Mouse (Mus musculus): Measurements from ENCODE around the gene Nxpe5. TPM values are rescaled to one million over a fixed set of nuclear protein-coding genes. Genes with fewer than 3 reads are reported as not detected.

The Nxpe5 gene
- total and polyA plus RNA-seq, 3 experiments, result 0.10 to 1.2 (median 0.98) TPM

DNA sequence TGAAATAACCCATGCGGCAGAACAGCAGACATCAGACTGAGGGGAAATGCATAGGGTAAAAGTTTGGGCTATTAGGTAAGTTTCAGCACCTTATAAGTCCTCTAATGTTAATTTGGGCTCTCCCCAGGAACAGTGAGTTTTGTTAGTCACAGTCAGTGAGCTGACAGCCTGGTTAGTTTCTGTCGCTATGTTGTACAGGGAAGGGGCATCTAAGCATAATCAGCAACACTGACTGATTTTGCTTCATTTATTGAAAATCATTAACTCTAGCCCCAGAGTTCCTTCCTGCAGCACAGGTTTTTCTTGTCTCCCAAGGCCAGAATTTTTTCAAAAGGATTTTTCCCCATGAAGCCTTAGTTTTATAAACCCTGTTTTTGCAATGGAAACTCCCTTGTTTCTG lies 8.1 kb downstream of the Nxpe5 start:
- Histone ChIP-seq H3K4me1 (ENCODE audit: control insufficient read depth, insufficient read depth, low read length) (no peaks in the 10 kb centered on the region), H3K27ac (no peak overlapping the region), H3K36me3 (ENCODE audit: control insufficient read depth, insufficient read depth, low read length) (no peaks in the 10 kb centered on the region), H3K9ac (ENCODE audit: low read depth, low read length) (no peak overlapping the region), H3K27me3 (ENCODE audit: control insufficient read depth, insufficient read depth, low read length) (no peaks in the 10 kb centered on the region), H3K4me3 (no peak overlapping the region), H3K79me2 (replicated peaks; ENCODE audit: control insufficient read depth, insufficient read depth, low read length) (no peaks in the 10 kb centered on the region)
- no peak for DNase-seq
- intact Hi-C loops (cut with DNase I), result no loop called here
- 85% methylated on average over 2 of the region's 2 CpGs for WGBS
- no peak for TF ChIP-seq EP300 (IDR thresholded peaks at IDR 0.05; ENCODE audit: insufficient read depth, low read depth, low read length)

- H3K36me3 ChIP-seq (ENCODE audit: control insufficient read depth, insufficient read depth, low read length), result no peaks in the 10 kb centered on the region
- H3K4me3 ChIP-seq, result no peak overlapping the region
- no peak overlapping the region for H3K27ac ChIP-seq
- H3K27me3 ChIP-seq (ENCODE audit: control insufficient read depth, insufficient read depth, low read length), result no peaks in the 10 kb centered on the region
- H3K4me1 ChIP-seq (ENCODE audit: control insufficient read depth, insufficient read depth, low read length), result no peaks in the 10 kb centered on the region
- no peak for DNase-seq
- TF ChIP-seq POLR2A (IDR thresholded peaks at IDR 0.05; ENCODE audit: insufficient read depth, low read depth, low read length) (no peak), CTCF (IDR thresholded peaks at IDR 0.05) (no peak), EP300 (IDR thresholded peaks at IDR 0.05; ENCODE audit: insufficient read depth, low read depth, low read length) (no peak)
- intact Hi-C loops (cut with DNase I), result no loop called here
- H3K9ac ChIP-seq (ENCODE audit: low read depth, low read length), result no peak overlapping the region
- H3K79me2 ChIP-seq (replicated peaks; ENCODE audit: control insufficient read depth, insufficient read depth, low read length), result no peaks in the 10 kb centered on the region
Observed at GRCm38 (mm10) chr5:138234224-138234623, 8.5 kb downstream of the Nxpe5 start.

DNA sequence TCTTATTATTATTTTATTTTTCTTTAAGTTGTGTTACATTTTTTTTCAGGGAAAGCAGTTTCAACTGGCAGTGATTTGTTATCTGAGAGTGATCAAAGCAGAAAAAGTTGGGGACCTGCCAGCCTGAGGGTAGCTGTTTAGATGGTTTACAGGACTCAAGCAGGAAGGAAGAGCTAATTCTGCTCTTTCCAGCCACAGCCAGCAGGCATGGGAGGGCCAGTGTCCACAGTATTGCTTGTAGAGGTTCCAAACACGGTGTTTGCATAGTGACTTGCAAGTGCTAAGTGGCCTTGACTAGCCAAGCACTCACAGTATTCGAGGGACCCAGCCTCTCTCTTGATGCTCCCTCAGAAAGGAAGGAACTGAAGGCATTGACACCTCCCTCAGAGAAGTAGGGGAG lies 15.8 kb downstream of the Nxpe5 start:
- DNase-seq, result no peak
- TF ChIP-seq CTCF (IDR thresholded peaks at IDR 0.05) (no peak), POLR2A (IDR thresholded peaks at IDR 0.05; ENCODE audit: insufficient read depth, low read depth, low read length) (no peak)

GRCm38 (mm10) chr5:138251144-138251543 lies 25.4 kb downstream of the Nxpe5 start:
- peaks cover under 1% of the 10 kb centered on the region; the same call in 1 of the 2 replicates for H3K4me1 ChIP-seq (ENCODE audit: control insufficient read depth, insufficient read depth, low read length)
- 82% methylated on average over 12 of the region's 12 CpGs for WGBS
- H3K79me2 ChIP-seq (replicated peaks; ENCODE audit: control insufficient read depth, insufficient read depth, low read length), result no peaks in the 10 kb centered on the region
- no peaks in the 10 kb centered on the region for H3K36me3 ChIP-seq (ENCODE audit: control insufficient read depth, insufficient read depth, low read length)
- no peak overlapping the region for H3K4me3 ChIP-seq
- no peak overlapping the region for H3K9ac ChIP-seq (ENCODE audit: low read depth, low read length)
- no peak for TF ChIP-seq CTCF (IDR thresholded peaks at IDR 0.05)
- DNase-seq, result no peak
- no peaks in the 10 kb centered on the region for H3K27me3 ChIP-seq (ENCODE audit: control insufficient read depth, insufficient read depth, low read length)
- H3K27ac ChIP-seq, result no peak overlapping the region
- intact Hi-C loops (cut with DNase I), result no loop called here

More for the DNA sequence above, 15.8 kb downstream of the Nxpe5 start:
- WGBS, result 22% methylated on average over 2 of the region's 2 CpGs
- intact Hi-C loops (cut with DNase I), result no loop called here
- Histone ChIP-seq H3K79me2 (replicated peaks; ENCODE audit: control insufficient read depth, insufficient read depth, low read length) (no peaks in the 10 kb centered on the region), H3K4me3 (no peak overlapping the region), H3K9ac (ENCODE audit: low read depth, low read length) (no peak overlapping the region), H3K36me3 (ENCODE audit: control insufficient read depth, insufficient read depth, low read length) (no peaks in the 10 kb centered on the region), H3K27me3 (ENCODE audit: control insufficient read depth, insufficient read depth, low read length) (no peaks in the 10 kb centered on the region), H3K27ac (no peak overlapping the region), H3K4me1 (ENCODE audit: control insufficient read depth, insufficient read depth, low read length) (no peaks in the 10 kb centered on the region)

DNA sequence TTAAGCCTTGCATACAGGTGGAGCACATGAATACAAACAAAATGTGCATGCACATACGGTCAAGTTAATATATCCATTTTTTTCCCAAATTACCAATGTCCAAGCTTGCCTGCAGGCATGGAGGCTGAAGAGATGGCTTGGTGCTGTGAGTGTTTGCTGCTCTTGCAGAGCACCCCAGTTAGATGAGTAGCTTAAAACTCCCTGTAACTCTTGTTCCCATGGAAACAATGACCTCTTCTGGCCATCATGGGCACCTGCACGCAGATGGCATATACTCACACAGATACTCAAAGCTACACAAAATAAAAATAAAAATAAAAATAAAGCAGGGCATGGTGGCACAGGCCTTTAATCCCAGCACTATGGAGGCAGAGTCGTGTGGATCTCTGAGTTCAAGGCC lies 27.4 kb downstream of the Nxpe5 start:
- WGBS, result 89% methylated on average over 3 of the region's 3 CpGs
- no peak for TF ChIP-seq EP300 (IDR thresholded peaks at IDR 0.05; ENCODE audit: insufficient read depth, low read depth, low read length)
- no peak for TF ChIP-seq CTCF (IDR thresholded peaks at IDR 0.05)
- TF ChIP-seq POLR2A (IDR thresholded peaks at IDR 0.05; ENCODE audit: insufficient read depth, low read depth, low read length), result no peak
- intact Hi-C loops (cut with DNase I), result no loop called here

DNA sequence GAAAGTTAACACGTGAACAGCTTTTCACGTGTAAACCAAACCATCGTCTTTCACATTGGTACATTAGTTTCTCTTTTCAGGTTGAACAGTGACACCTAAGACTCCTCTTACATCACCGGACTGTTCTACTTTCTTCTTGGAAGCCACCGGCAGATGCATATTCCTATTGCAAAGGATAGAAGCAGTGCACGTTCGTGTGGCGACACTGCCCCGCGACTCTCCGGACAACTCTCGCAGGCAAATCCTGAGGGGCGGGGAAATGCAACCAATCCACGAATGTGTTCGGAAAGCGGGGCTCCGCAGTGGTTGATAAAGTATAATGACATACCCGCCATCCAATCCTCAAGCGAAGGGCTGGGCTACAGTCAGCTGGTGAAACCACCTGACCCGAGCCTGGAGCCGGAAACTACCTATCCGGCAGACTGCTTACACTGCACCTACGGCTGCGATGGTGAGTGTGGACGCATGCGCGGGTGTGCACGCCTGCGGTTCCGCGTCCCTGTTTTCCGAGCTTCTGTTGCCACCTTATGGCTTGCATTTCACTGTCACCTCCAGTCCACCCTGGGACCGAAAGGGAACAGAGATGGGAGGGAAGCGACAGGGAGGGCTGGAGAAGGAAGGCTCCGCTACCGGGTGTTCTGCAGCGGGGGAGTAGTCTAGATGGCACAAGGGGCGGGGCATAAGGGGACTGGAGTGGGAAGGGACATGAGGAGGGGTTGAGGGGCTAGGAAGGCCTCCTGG lies 29.8 kb downstream of the Nxpe5 start, which contains the start of gene Lamtor4:
TSS of gene Lamtor4 (plus strand) at position 130 of the 741 bp plus-strand sequence.
- under 1% methylated on average over 38 of the region's 38 CpGs for WGBS
- TF ChIP-seq CTCF (IDR thresholded peaks at IDR 0.05) (no peak), POLR2A (IDR thresholded peaks at IDR 0.05; ENCODE audit: insufficient read depth, low read depth, low read length) (peak; percentile 98), EP300 (IDR thresholded peaks at IDR 0.05; ENCODE audit: insufficient read depth, low read depth, low read length) (no peak)
- Histone ChIP-seq H3K4me3 (peak within 1 kb of the TSS; percentile 65), H3K9ac (ENCODE audit: low read depth, low read length) (peak within 1 kb of the TSS; percentile 61), H3K4me1 (ENCODE audit: control insufficient read depth, insufficient read depth, low read length) (peaks cover 3% of the 10 kb centered on the region; the same call in 1 of the 2 replicates), H3K79me2 (replicated peaks; ENCODE audit: control insufficient read depth, insufficient read depth, low read length) (no peaks in the 10 kb centered on the region), H3K36me3 (ENCODE audit: control insufficient read depth, insufficient read depth, low read length) (no peaks in the 10 kb centered on the region), H3K27me3 (ENCODE audit: control insufficient read depth, insufficient read depth, low read length) (no peaks in the 10 kb centered on the region), H3K27ac (peak within 1 kb of the TSS; percentile 83)
- intact Hi-C loops (cut with DNase I), result loop anchor here (5.0 kb wide), 1 partner anchor 63 kb away; the partner anchor contains the start of gene Mblac1
- DNase-seq, result peak; percentile 88 to 95

More for the DNA sequence above, 27.4 kb downstream of the Nxpe5 start:
- Histone ChIP-seq H3K4me3 (no peak overlapping the region), H3K4me1 (ENCODE audit: control insufficient read depth, insufficient read depth, low read length) (peaks cover 3% of the 10 kb centered on the region; the same call in 1 of the 2 replicates), H3K27ac (no peak overlapping the region), H3K9ac (ENCODE audit: low read depth, low read length) (no peak overlapping the region), H3K36me3 (ENCODE audit: control insufficient read depth, insufficient read depth, low read length) (no peaks in the 10 kb centered on the region), H3K79me2 (replicated peaks; ENCODE audit: control insufficient read depth, insufficient read depth, low read length) (no peaks in the 10 kb centered on the region), H3K27me3 (ENCODE audit: control insufficient read depth, insufficient read depth, low read length) (no peaks in the 10 kb centered on the region)
- no peak for DNase-seq
